Mouse (Mus musculus) olfactory bulb, adult 2 months (tissue): Measurements from ENCODE around the gene Ldlrap1. TPM values are rescaled to one million over a fixed set of nuclear protein-coding genes. Genes with fewer than 3 reads are reported as not detected.
"Not testable (repeated sequence)": the region's sequence is repeated elsewhere in the genome, so short reads cannot be mapped to it uniquely, and the experiment has no call there.

Experiments used
- H3K27ac ChIP-seq: fragments of 200-500 bp; 2 replicates; pipeline ENCODE4 v1.5.1; 2012; ENCODE audit warnings: low read depth, low read length; ENCODE audit not compliant: insufficient read depth
- H3K4me1 ChIP-seq: fragments of 200-500 bp; 2 replicates; pipeline ENCODE4 v1.6.1; 2012; ENCODE audit warnings: low read length; ENCODE audit not compliant: control insufficient read depth, insufficient read depth
- H3K4me3 ChIP-seq: fragments of 200-500 bp; 2 replicates; pipeline ENCODE4 v1.5.1; 2012; ENCODE audit warnings: mild to moderate bottlenecking, low read depth, low read length, moderate library complexity; ENCODE audit not compliant: insufficient read depth
- CTCF ChIP-seq: fragments of 200-500 bp; IDR thresholded peaks from 2 replicates; pipeline ENCODE4 v1.5.1; 2012; ENCODE audit warnings: low read depth, mild to moderate bottlenecking, low read length, moderate library complexity; ENCODE audit not compliant: insufficient read depth
- POLR2A ChIP-seq: fragments of 200-500 bp; IDR thresholded peaks from 2 replicates; pipeline ENCODE4 v1.6.1; 2012; ENCODE audit warnings: mild to moderate bottlenecking, low read depth, low read length, moderate library complexity; ENCODE audit not compliant: insufficient read depth
- whole genome bisulfite sequencing: fragments of 180-500 bp; shearing (Covaris S2); methylation state at CpG from one replicate; pipeline ENCODE4 v1.1.7; 2018; 5-methylcytosine and 5-hydroxymethylcytosine counted together
- polyA plus RNA-seq: library from polyadenylated mRNA; stranded (reverse); fragments of >200 nt; gene quantifications from 2 replicates; pipeline ENCODE4 v1.2.4, GENCODE M21; 2012; ENCODE audit warnings: low replicate concordance; ENCODE audit not compliant: missing spikeins, insufficient read depth, insufficient read length

Ldlrap1 gene
- polyA plus RNA-seq, 1 experiment, result not detected

DNA sequence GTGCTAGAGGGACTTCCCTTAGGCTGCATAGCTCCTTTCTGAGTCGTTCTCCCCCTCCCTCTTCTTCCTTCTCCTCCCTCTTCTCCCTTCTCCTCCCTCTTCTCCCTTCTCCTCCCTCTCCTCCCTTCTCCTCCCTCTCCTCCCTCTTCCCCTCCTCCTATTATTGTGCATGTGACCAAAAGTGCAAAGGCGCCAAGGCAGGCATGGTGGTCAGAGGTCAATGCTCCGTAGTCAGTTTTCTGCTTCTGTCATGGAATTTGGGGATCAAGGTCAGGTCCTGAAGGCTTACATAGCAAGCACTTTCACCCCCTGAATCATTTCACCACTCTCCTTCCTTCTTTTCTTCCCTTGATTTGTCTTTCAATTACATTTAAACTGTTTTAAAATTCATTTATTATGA lies 31.0 kb upstream of the Ldlrap1 start:
- Histone ChIP-seq H3K27ac (no peak overlapping the region), H3K4me1 (peaks cover 20% of the 10 kb centered on the region), H3K4me3 (no peak overlapping the region)
- TF ChIP-seq CTCF (no peak), POLR2A (no peak)
- WGBS, result 50% methylated on average over 3 of the region's 3 CpGs

DNA sequence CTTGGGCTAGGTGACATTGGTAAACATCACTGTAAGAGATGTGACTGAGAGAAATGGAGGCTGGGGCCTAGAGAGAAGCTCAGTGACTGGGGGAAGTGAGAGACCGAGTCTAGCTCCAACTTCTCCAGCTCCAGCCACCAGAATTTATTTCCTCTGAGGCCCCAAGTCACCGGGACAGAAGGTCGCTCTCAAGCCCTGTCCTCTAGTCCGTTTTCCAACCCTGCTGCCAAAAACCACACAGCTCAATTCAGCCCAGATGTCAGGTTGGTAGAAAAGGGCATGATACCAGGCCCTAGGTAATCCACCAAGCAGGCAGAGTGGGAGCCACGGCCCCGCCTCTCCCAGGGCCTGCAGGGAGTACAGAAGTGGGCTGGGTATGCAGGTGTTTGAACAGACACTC lies 29.8 kb upstream of the Ldlrap1 start:
- peaks cover 13% of the 10 kb centered on the region for H3K4me1 ChIP-seq
- WGBS, result 82% methylated on average over 6 of the region's 6 CpGs
- H3K4me3 ChIP-seq, result no peak overlapping the region
- no peak for TF ChIP-seq POLR2A
- TF ChIP-seq CTCF, result no peak
- no peak overlapping the region for H3K27ac ChIP-seq

DNA sequence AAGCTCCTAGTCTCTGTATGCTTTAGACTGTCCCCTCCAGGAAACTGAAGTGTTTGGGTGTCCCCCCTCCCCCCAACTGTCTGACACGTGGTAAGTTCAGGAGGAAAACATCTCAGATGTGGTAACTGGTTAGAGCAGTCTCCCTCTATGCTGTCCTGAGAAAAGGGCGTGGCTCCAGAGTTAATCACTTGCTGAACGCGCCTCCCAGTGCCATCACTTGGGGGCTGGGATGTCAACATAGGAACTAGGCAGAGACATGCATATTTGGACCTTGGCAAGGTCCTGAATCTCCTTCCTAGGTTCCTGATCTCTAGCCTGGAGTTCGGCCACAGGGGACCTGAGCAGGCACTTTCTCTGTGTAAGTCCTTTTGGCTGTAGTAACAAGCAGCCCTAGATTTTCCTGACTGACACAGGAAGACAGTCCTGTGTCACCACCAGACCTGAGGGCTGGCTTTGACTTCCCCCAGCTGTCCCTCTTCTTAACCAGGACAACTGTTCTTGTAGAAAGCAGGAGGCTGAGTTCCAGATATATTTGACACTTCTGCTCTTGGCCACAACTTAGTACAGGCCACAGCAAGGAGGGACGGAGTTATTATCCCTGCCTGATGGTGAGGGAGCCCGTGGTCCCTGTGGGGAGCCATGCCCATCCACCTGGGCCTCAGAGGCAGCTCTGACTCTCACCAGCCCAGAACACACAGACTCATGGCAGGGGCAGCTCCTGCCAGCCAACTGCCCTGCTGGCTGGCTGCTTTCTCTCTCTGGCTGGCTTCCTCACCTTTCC lies 28.9 kb upstream of the Ldlrap1 start:
- no peak overlapping the region for H3K27ac ChIP-seq
- H3K4me3 ChIP-seq, result no peak overlapping the region
- 45% methylated on average over 7 of the region's 7 CpGs for WGBS
- H3K4me1 ChIP-seq, result peaks cover 6% of the 10 kb centered on the region
- no peak for TF ChIP-seq CTCF
- no peak for TF ChIP-seq POLR2A

- TF ChIP-seq POLR2A (no peak), CTCF (no peak)
Observed at GRCm38 (mm10) chr4:134795819-134796485, 28.1 kb upstream of the Ldlrap1 start.

DNA sequence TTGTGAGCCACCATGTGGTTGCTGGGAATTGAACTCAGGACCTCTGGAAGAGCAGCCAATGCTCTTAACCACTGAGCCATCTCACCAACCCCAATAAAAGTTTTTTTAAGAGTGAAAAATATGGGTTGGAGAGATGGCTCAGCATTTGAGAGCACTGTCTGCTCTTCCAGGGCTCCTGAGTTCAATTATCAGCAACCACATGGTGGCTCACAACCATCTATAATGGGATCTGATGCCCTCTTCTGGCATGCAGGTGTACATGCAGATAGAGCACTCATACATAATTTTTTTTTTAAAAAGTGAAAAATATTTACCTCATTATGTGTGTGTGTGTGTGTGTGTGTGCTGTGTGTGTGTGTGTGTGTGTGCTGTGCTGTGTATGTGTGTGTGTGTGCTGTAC lies 27.1 kb upstream of the Ldlrap1 start:
- not testable (repeated sequence) for H3K4me3 ChIP-seq, H3K27ac ChIP-seq, H3K4me1 ChIP-seq

More at GRCm38 (mm10) chr4:134795819-134796485, 28.1 kb upstream of the Ldlrap1 start:
- no peak overlapping the region for H3K27ac ChIP-seq
- H3K4me3 ChIP-seq, result no peak overlapping the region
- WGBS, result 87% methylated on average over 5 of the region's 5 CpGs
- H3K4me1 ChIP-seq, result peaks cover 6% of the 10 kb centered on the region

- H3K4me1 ChIP-seq, result no peaks in the 10 kb centered on the region
- no peak overlapping the region for H3K4me3 ChIP-seq
- no peak overlapping the region for H3K27ac ChIP-seq
- 38% methylated on average over 10 of the region's 10 CpGs for WGBS
- TF ChIP-seq POLR2A (no peak), CTCF (no peak)
Observed at GRCm38 (mm10) chr4:134793213-134793956, 25.6 kb upstream of the Ldlrap1 start.

- no peaks in the 10 kb centered on the region for H3K4me1 ChIP-seq
- WGBS, result 67% methylated on average over 6 of the region's 6 CpGs
- no peak overlapping the region for H3K27ac ChIP-seq
- no peak for TF ChIP-seq POLR2A
- no peak for TF ChIP-seq CTCF
- H3K4me3 ChIP-seq, result no peak overlapping the region
Observed at GRCm38 (mm10) chr4:134791731-134792130, 23.9 kb upstream of the Ldlrap1 start.

DNA sequence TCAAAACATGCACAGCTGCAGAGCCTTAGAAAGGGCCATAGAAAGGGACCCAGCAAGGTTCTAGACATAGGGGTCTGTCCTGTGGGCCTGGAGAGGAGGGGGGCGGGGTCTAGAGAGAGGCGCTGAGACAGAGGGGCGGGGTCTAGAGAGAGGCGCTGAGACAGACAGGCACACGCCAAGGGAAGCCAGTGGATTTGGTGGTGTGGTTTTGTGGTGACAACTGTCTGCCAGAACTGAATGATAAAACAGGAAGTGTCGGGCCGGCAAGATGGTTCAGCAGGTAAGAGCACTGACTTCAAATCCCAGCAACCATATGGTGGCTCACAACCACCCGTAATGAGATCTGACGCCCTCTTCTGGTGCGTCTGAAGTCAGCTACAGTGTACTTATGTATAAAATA lies 19.1 kb upstream of the Ldlrap1 start:
- Histone ChIP-seq H3K4me1 (no peaks in the 10 kb centered on the region), H3K4me3 (no peak overlapping the region), H3K27ac (no peak overlapping the region)
- 52% methylated on average over 10 of the region's 10 CpGs for WGBS
- no peak for TF ChIP-seq POLR2A
- no peak for TF ChIP-seq CTCF

DNA sequence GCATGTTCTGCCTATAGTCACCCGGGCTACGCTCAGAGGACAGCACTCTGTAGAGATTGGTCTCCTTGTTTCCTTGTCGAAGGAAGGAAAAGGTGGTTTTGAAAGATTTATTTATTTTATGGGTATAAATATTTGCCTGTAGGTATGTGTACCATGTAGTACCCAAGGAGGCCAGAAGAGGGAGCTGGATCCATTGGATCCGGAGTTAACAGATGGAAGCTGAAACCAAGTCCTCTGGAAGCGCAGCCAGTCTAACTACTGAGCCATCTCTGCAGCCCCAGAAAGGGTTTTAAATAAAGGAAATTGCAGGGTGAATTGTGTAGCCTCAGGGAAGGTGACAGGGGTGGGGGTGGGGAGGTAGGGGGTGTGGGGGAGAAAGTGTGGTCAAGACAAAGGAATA lies 16.9 kb upstream of the Ldlrap1 start:
- Histone ChIP-seq H3K27ac (no peak overlapping the region), H3K4me3 (no peak overlapping the region), H3K4me1 (no peaks in the 10 kb centered on the region)
- TF ChIP-seq POLR2A (no peak), CTCF (no peak)
- WGBS, result 71% methylated on average over 5 of the region's 5 CpGs
